Comparison of ENCODE assay signal across 26 mouse cellular contexts in the genomic region with DNA sequence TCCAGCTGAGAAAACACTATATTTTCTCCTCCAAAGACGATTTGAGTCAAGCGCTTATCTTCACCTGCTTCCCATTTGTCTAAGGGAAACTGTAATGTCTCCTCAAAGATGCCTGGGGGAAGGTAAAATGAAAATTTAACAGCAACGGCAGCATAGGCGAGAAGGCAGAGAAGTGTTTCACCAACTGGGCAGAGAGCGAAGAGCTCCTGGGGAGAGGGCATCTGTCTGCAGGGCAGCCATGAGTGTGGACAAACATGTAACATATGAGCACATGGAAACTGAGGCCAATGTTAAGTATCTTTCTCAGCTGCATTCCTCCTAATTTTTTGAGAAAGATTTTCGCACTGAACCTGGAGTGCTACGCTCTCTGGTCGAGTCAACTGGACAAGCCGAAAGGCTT.
"Had no signal": no experiment of that assay in that cellular context is flagged by ENCODE, and none has a peak within 500 bp of the region (broad histone marks: within the 10 kb centered on the region; RNA-seq: fewer than 3 reads in every experiment).

No protein-coding gene starts in this region.

- H3K27me3 ChIP-seq: heart, embryonic 12.5 days; hindbrain, embryonic 12.5 days; hindbrain, embryonic 15.5 days; intestine, embryonic 15.5 days; limb, embryonic 12.5 days; liver, embryonic 13.5 days; liver, embryonic 15.5 days had no signal

- H3K27ac ChIP-seq: gastrocnemius, adult 2 months; heart, adult 2 months; hindbrain, embryonic 10.5 days; hindbrain, embryonic 12.5 days; hindbrain, embryonic 15.5 days; intestine, embryonic 15.5 days; layer of hippocampus, adult 2 months; left cerebral cortex, adult 2 months; limb, embryonic 10.5 days; limb, embryonic 12.5 days; liver, embryonic 13.5 days; liver, embryonic 15.5 days had no signal

- H3K9ac ChIP-seq: heart, embryonic 12.5 days; hindbrain, embryonic 12.5 days; hindbrain, embryonic 15.5 days; intestine, embryonic 15.5 days; limb, embryonic 12.5 days; liver, embryonic 13.5 days; liver, embryonic 15.5 days had no signal

- H3K36me3 ChIP-seq: heart, embryonic 12.5 days; hindbrain, embryonic 10.5 days; hindbrain, embryonic 12.5 days; hindbrain, embryonic 15.5 days; intestine, embryonic 15.5 days; limb, embryonic 10.5 days; limb, embryonic 12.5 days; liver, embryonic 13.5 days; liver, embryonic 15.5 days had no signal

- DNase-seq: gastrocnemius, adult 2 months; gastrocnemius, postnatal 10 days; gastrocnemius, postnatal 25 days; heart, adult 2 months; heart, postnatal 10 days; heart, postnatal 4 days; kidney, adult 18-20 months; kidney, adult 8-10 months; kidney, postnatal 10 days; kidney, postnatal 25 days; kidney, postnatal 4 days; liver; liver, embryonic 13.5 days had no signal

- H3K4me2 ChIP-seq: heart, embryonic 12.5 days; hindbrain, embryonic 12.5 days; hindbrain, embryonic 15.5 days; intestine, embryonic 15.5 days; limb, embryonic 12.5 days; liver, embryonic 11.5 days; liver, embryonic 13.5 days; liver, embryonic 15.5 days had no signal

- H3K4me3 ChIP-seq: gastrocnemius, adult 2 months; heart, adult 2 months; heart, embryonic 12.5 days; hindbrain, embryonic 10.5 days; hindbrain, embryonic 12.5 days; hindbrain, embryonic 15.5 days; intestine, embryonic 15.5 days; layer of hippocampus, adult 2 months; left cerebral cortex, adult 2 months; limb, embryonic 10.5 days; limb, embryonic 12.5 days; liver, embryonic 13.5 days; liver, embryonic 15.5 days had no signal

- H3K9me3 ChIP-seq: heart, embryonic 12.5 days; hindbrain, embryonic 10.5 days; hindbrain, embryonic 12.5 days; hindbrain, embryonic 15.5 days; intestine, embryonic 15.5 days; limb, embryonic 10.5 days; limb, embryonic 12.5 days; liver, embryonic 13.5 days; liver, embryonic 15.5 days had no signal

- H3K4me1 ChIP-seq: heart, embryonic 12.5 days; hindbrain, embryonic 10.5 days; hindbrain, embryonic 12.5 days; intestine, embryonic 15.5 days; liver, embryonic 13.5 days; liver, embryonic 15.5 days had no signal

- ATAC-seq: inflammation-experienced regulatory T-cells, adult 6 months; intestine, embryonic 15.5 days; intestine, postnatal 0 days had no signal
